Mouse (Mus musculus) ES-E14 (cell line): Measurements from ENCODE around the gene St6galnac3. TPM values are rescaled to one million over a fixed set of nuclear protein-coding genes. Genes with fewer than 3 reads are reported as not detected.

Source experiments
- DNase-seq: peaks from one replicate; pipeline ENCODE4 v3.0.0-alpha.2; 2013; ENCODE audit warnings: low read depth, low spot score
- H3K27ac ChIP-seq: 2 replicates; pipeline ENCODE4 v1.5.1; 2012; ENCODE audit warnings: low read depth, mild to moderate bottlenecking, low read length, moderate library complexity, mixed read lengths; ENCODE audit not compliant: poor library complexity, insufficient read depth, severe bottlenecking
- H3K36me3 ChIP-seq: 2 replicates; pipeline ENCODE4 v1.6.1; 2012; ENCODE audit warnings: mild to moderate bottlenecking, low read length, moderate library complexity, mixed read lengths; ENCODE audit not compliant: control insufficient read depth, poor library complexity, insufficient read depth, severe bottlenecking
- H3K4me1 ChIP-seq, 2 experiments: fragments of 150-350 bp in 1 of 2; sonication (generic) in 1 of 2; 2 replicates each; pipeline ENCODE4 v1.6.1; 2012; ENCODE audit warnings: low read length in 2 of 2, mild to moderate bottlenecking in 1 of 2, mixed read lengths in 1 of 2; ENCODE audit not compliant: control insufficient read depth in 2 of 2, insufficient read depth in 2 of 2, poor library complexity in 1 of 2
- H3K4me3 ChIP-seq, 2 experiments: fragments of 150-350 bp in 1 of 2; sonication (generic) in 1 of 2; 2 replicates each; pipeline ENCODE4 v1.5.1; 2012; ENCODE audit warnings: low read length in 2 of 2, low read depth in 1 of 2, mild to moderate bottlenecking in 1 of 2, mixed read lengths in 1 of 2; ENCODE audit not compliant: insufficient read depth in 1 of 2, poor library complexity in 1 of 2, severe bottlenecking in 1 of 2
- H3K9ac ChIP-seq: 2 replicates; pipeline ENCODE4 v1.6.1; 2012; ENCODE audit warnings: low read depth, mild to moderate bottlenecking, low read length, mixed read lengths; ENCODE audit not compliant: poor library complexity, insufficient read depth, severe bottlenecking
- H3K9me3 ChIP-seq: fragments of 150-350 bp; sonication (generic); 2 replicates; pipeline ENCODE4 v1.6.1; 2012; ENCODE audit warnings: low read depth, mild to moderate bottlenecking, low read length; ENCODE audit not compliant: control insufficient read depth, insufficient read depth
- CHD2 ChIP-seq: IDR thresholded peaks from 2 replicates; pipeline ENCODE4 v1.6.1; 2014; ENCODE audit warnings: mild to moderate bottlenecking, low read depth, low read length, inconsistent platforms
- HCFC1 ChIP-seq: IDR thresholded peaks from 2 replicates; pipeline ENCODE4 v1.6.1; 2012; ENCODE audit warnings: low read length, inconsistent platforms, borderline replicate concordance; ENCODE audit not compliant: insufficient read depth
- MAFK ChIP-seq: IDR thresholded peaks from 2 replicates; pipeline ENCODE4 v1.6.1; 2014; ENCODE audit warnings: mild to moderate bottlenecking, low read depth, low read length, inconsistent platforms; ENCODE audit not compliant: insufficient read depth
- ZC3H11A ChIP-seq: IDR thresholded peaks from 2 replicates; pipeline ENCODE4 v1.6.1; 2012; ENCODE audit warnings: low read depth, mild to moderate bottlenecking, inconsistent platforms, low read length, borderline replicate concordance
- ZNF384 ChIP-seq: IDR thresholded peaks from 2 replicates; pipeline ENCODE4 v1.6.1; 2012; ENCODE audit warnings: low read depth, low read length, inconsistent platforms
- in situ Hi-C, 2 experiments: fragments of 600-800 bp; cut with MboI; formaldehyde crosslinking; loops; one replicate each; pipeline ENCODE4 v1.15.1; 2025; ENCODE audit warnings: low sequenced_read_pairs in 2 of 2, inconsistent platforms in 1 of 2; ENCODE audit not compliant: unreplicated experiment in 2 of 2
- total RNA-seq: library from RNA; depleted of rRNA; stranded (reverse); fragments of 300-350 nt; gene quantifications from 2 replicates; pipeline ENCODE4 v1.2.3, GENCODE M21; 2012

The St6galnac3 gene
- total RNA-seq, 1 experiment, result 3.8 TPM

GRCm38 (mm10) chr3:153277389-153277999 lies 447.5 kb downstream of the St6galnac3 start:
- Histone ChIP-seq H3K36me3 (no peaks in the 10 kb centered on the region), H3K4me3 (no peak overlapping the region), H3K9me3 (no peaks in the 10 kb centered on the region), H3K4me1 (peaks cover 3 to 15% of the 10 kb centered on the region in 2 experiments; a peak in 3 of 4 replicates), H3K27ac (no peak overlapping the region), H3K9ac (no peak overlapping the region)
- DNase-seq, result no peak
- TF ChIP-seq ZC3H11A, result no peak
- in situ Hi-C loops, result no loop called here

- Histone ChIP-seq H3K27ac (no peak overlapping the region), H3K4me3 (no peak overlapping the region), H3K9me3 (no peaks in the 10 kb centered on the region), H3K36me3 (no peaks in the 10 kb centered on the region), H3K9ac (no peak overlapping the region), H3K4me1 (peaks cover 3 to 15% of the 10 kb centered on the region in 2 experiments; a peak in 3 of 4 replicates)
- no peak for TF ChIP-seq MAFK
- no peak for TF ChIP-seq ZC3H11A
- no peak for TF ChIP-seq HCFC1
- TF ChIP-seq CHD2, result no peak
- TF ChIP-seq ZNF384, result no peak
- in situ Hi-C loops, result no loop called here
- DNase-seq, result no peak
Observed at GRCm38 (mm10) chr3:153276830-153277388, 448.1 kb downstream of the St6galnac3 start.

GRCm38 (mm10) chr3:153276101-153276829 lies 448.7 kb downstream of the St6galnac3 start:
- in situ Hi-C loops, result no loop called here
- Histone ChIP-seq H3K27ac (no peak overlapping the region), H3K9ac (no peak overlapping the region), H3K4me1 (peaks cover 3 to 15% of the 10 kb centered on the region in 2 experiments; a peak in 3 of 4 replicates), H3K4me3 (no peak overlapping the region), H3K36me3 (no peaks in the 10 kb centered on the region), H3K9me3 (no peaks in the 10 kb centered on the region)
- TF ChIP-seq ZNF384 (no peak), CHD2 (no peak), MAFK (no peak), ZC3H11A (no peak), HCFC1 (no peak)
- no peak for DNase-seq

GRCm38 (mm10) chr3:153272241-153272640 lies 452.7 kb downstream of the St6galnac3 start:
- no peak for DNase-seq
- Histone ChIP-seq H3K9me3 (no peaks in the 10 kb centered on the region), H3K9ac (no peak overlapping the region), H3K4me1 (peaks cover 3 to 5% of the 10 kb centered on the region in 2 experiments; a peak in 3 of 4 replicates), H3K36me3 (no peaks in the 10 kb centered on the region), H3K4me3 (no peak overlapping the region), H3K27ac (no peak overlapping the region)
- no peak for TF ChIP-seq ZNF384
- no peak for TF ChIP-seq CHD2
- TF ChIP-seq ZC3H11A, result no peak
- TF ChIP-seq MAFK, result no peak
- no peak for TF ChIP-seq HCFC1
- in situ Hi-C loops, result no loop called here
